Mouse (Mus musculus): Measurements from ENCODE around the gene Tspan10.

- TF ChIP-seq CTCF (IDR thresholded peaks at IDR 0.05; ENCODE audit: low read depth) (no peak), EP300 (optimal IDR thresholded peaks at IDR 0.05) (no peak)
These were observed 24.6 kb upstream of the Tspan10 start for GRCm38 (mm10) chr11:120417852-120418251.

Measured in stomach, postnatal 0 days (tissue).